Mouse (Mus musculus) forebrain, embryonic 14.5 days (tissue): ENCODE measurements around the gene Klf13. TPM values are rescaled to one million over a fixed set of nuclear protein-coding genes. Genes with fewer than 3 reads are reported as not detected.
A peak's percentile ranks its signal among the peaks of the same experiment; 100 is the strongest.

ENCODE experiments used
- ATAC-seq: fragments of 200-750 bp; cut with Nextera tagmentation; 2 replicates; pipeline ENCODE4 v1.8.0; 2017; ENCODE audit warnings: mild to moderate bottlenecking, moderate library complexity
- DNase-seq: peaks from one replicate; pipeline ENCODE4 v3.0.0-alpha.2; 2015; ENCODE audit warnings: low spot score
- H3K27ac ChIP-seq: fragments of 300-500 bp; sonication (generic); 2 replicates; pipeline ENCODE4 v1.5.1; 2014; ENCODE audit warnings: low read depth, mild to moderate bottlenecking, control low read depth, low read length, moderate library complexity
- H3K27me3 ChIP-seq: fragments of 300-500 bp; sonication (generic); replicated peaks from 2 replicates; pipeline ENCODE4 v1.6.1; 2014; ENCODE audit warnings: low read length, control low read depth, mixed read lengths; ENCODE audit not compliant: control insufficient read depth, insufficient read depth
- H3K36me3 ChIP-seq: fragments of 300-500 bp; sonication (generic); 2 replicates; pipeline ENCODE4 v1.6.1; 2014; ENCODE audit warnings: low read length, control low read depth; ENCODE audit not compliant: control insufficient read depth, insufficient read depth
- H3K4me1 ChIP-seq: fragments of 300-500 bp; sonication (generic); 2 replicates; pipeline ENCODE4 v1.6.1; 2014; ENCODE audit warnings: antibody characterized with exemption, low read length, control low read depth; ENCODE audit not compliant: control insufficient read depth, insufficient read depth
- H3K4me2 ChIP-seq: fragments of 300-500 bp; sonication (generic); 2 replicates; pipeline ENCODE4 v1.6.1; 2014; ENCODE audit warnings: mild to moderate bottlenecking, control low read depth, low read length
- H3K4me3 ChIP-seq: fragments of 300-500 bp; sonication (generic); 2 replicates; pipeline ENCODE4 v1.5.1; 2014; ENCODE audit warnings: low read depth, low read length, control low read depth
- H3K9ac ChIP-seq: fragments of 300-500 bp; sonication (generic); 2 replicates; pipeline ENCODE4 v1.6.1; 2014; ENCODE audit warnings: mild to moderate bottlenecking, low read length, control low read depth, moderate library complexity
- H3K9me3 ChIP-seq: fragments of 300-500 bp; sonication (generic); replicated peaks from 2 replicates; pipeline ENCODE4 v1.6.1; 2016; ENCODE audit warnings: low read length, control low read depth, mixed read lengths; ENCODE audit not compliant: control insufficient read depth
- WGBS: fragments of 180-500 bp; shearing (Covaris S2); extraction: QIAGEN DNeasy Blood & Tissue Kit; methylation state at CpG from one replicate; pipeline ENCODE4 v1.1.7; 2014; 5-methylcytosine and 5-hydroxymethylcytosine counted together
- polyA plus RNA-seq: library from polyadenylated mRNA; unstranded; fragments of >200 nt; fragmentation: Nextera tagmentation; extraction: Ambion mirVana; gene quantifications from 2 replicates; pipeline ENCODE4 v1.2.1, GENCODE M21; 2014

Gene Klf13
- polyA plus RNA-seq, 1 experiment from 2014 or later: 28.2 TPM

DNA sequence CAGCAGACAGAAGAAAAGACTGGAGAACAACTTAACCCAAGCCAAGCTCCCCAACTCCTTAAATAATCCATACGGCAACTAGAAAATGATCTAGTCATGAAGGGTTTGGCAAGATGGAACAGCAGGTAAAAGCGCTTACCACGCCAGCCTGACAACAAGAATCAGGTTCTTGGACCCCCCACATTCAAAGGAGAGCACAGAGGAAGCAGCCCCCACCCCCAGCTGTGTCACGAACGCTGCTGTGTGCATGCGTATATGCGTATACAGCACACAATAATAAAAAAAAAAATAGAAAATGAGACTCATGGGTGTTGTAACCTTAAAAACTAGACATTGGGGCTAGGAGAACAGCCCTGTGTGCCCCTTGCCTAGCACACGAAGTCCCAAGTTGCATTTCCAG is 38.8 kb downstream of the Klf13 start:
- H3K27ac ChIP-seq: no peak overlapping the region
- H3K4me2 ChIP-seq: no peak overlapping the region
- peaks cover 30% of the 10 kb centered on the region for H3K4me1 ChIP-seq
- 88% methylated on average over 8 of the region's 8 CpGs for WGBS
- ATAC-seq (no peak), DNase-seq (no peak)
- no peak overlapping the region for H3K4me3 ChIP-seq
- no peak overlapping the region for H3K9ac ChIP-seq
- H3K9me3 ChIP-seq: no peaks in the 10 kb centered on the region
- H3K27me3 ChIP-seq: no peaks in the 10 kb centered on the region
- H3K36me3 ChIP-seq: no peaks in the 10 kb centered on the region

DNA sequence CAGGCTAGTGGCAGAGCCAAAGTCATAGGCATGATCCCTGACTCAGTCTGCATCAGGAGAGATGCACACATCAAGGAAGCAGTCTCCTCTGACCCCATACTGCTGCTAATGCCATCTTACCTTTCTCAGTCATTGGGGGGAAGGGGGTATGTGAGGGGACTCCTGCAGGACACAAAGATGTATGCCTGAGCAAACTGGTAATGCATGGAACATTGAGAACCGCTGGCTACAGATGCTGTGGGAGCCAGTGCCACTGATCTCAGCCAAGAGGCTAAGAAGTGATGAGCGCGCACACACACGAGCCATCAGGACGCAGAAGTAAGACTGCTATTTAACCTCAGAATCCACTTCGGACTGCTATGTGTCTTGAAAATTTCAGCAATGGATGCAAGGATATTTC is 40.5 kb downstream of the Klf13 start:
- H3K4me1 ChIP-seq: peaks cover 41% of the 10 kb centered on the region
- no peak overlapping the region for H3K4me3 ChIP-seq
- WGBS: 90% methylated on average over 6 of the region's 6 CpGs
- H3K9me3 ChIP-seq: no peaks in the 10 kb centered on the region
- H3K27ac ChIP-seq: no peak overlapping the region
- H3K4me2 ChIP-seq: no peak overlapping the region
- H3K27me3 ChIP-seq: no peaks in the 10 kb centered on the region
- H3K9ac ChIP-seq: no peak overlapping the region
- no peaks in the 10 kb centered on the region for H3K36me3 ChIP-seq
- no peak for DNase-seq
- no peak for ATAC-seq

DNA sequence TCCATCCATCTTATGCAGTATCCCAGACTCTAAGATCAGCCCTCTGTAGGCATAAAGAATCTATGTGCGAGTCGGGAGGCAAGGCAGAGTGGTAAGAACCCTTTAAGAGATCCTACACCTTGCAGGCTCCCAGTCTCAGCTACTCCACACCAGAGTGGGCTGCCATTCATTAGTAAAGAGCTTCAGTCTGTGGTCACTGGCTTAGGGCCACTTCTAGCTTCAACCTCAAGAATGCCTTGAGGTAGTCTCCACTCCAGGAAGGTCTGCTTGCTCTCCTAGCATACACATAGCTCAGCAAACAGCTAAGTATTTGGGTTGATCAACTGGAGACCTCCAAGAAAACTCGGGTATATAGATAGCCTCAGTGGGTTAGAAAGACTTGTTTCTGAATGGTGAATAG is 41.1 kb downstream of the Klf13 start:
- Histone ChIP-seq H3K9ac (no peak overlapping the region), H3K4me2 (peak overlapping the region; percentile 58; the same call in 1 of the 2 replicates)

DNA sequence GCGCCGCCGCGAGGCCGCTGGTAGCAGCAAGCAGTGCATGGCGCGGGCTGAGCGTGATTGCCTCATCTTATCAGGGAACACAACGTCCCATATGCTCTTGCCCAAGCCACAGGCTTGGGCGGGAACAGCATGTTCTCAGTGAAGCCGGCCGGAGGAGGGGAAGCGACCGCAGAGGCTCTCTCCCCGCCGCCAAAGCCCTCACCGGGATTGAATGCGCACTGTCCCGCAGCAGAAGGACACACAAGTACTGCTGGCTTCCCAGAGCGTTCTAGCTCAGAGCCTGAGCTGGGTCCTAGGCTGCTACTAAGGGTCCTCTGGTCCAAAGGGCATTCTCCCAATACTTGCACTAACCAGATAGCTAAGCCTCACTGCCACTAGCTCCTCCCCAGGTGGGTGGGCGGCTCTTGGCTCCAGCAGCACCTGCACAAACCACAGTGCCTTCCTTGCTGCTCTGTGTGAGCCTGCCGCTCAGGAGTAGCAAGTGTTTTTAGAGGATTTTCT is 41.7 kb downstream of the Klf13 start:
- 3% methylated on average over 22 of the region's 22 CpGs for WGBS
- no peaks in the 10 kb centered on the region for H3K27me3 ChIP-seq
- ATAC-seq (peak; percentile 81), DNase-seq (peak; percentile 84)
- H3K27ac ChIP-seq: peak overlapping the region; percentile 27; the same call in 1 of the 2 replicates
- peak overlapping the region; percentile 58 for H3K4me2 ChIP-seq
- no peaks in the 10 kb centered on the region for H3K9me3 ChIP-seq
- peak overlapping the region; percentile 19 for H3K4me3 ChIP-seq
- peak overlapping the region; percentile 60 for H3K9ac ChIP-seq
- H3K36me3 ChIP-seq: no peaks in the 10 kb centered on the region
- peaks cover 41% of the 10 kb centered on the region for H3K4me1 ChIP-seq

More for the DNA sequence above, 41.1 kb downstream of the Klf13 start:
- H3K27ac ChIP-seq: no peak overlapping the region
- peaks cover 42% of the 10 kb centered on the region for H3K4me1 ChIP-seq
- DNase-seq: no peak
- no peak overlapping the region for H3K4me3 ChIP-seq
- no peaks in the 10 kb centered on the region for H3K9me3 ChIP-seq
- H3K36me3 ChIP-seq: no peaks in the 10 kb centered on the region
- no peak for ATAC-seq
- WGBS: 53% methylated on average over 3 of the region's 3 CpGs
- no peaks in the 10 kb centered on the region for H3K27me3 ChIP-seq

DNA sequence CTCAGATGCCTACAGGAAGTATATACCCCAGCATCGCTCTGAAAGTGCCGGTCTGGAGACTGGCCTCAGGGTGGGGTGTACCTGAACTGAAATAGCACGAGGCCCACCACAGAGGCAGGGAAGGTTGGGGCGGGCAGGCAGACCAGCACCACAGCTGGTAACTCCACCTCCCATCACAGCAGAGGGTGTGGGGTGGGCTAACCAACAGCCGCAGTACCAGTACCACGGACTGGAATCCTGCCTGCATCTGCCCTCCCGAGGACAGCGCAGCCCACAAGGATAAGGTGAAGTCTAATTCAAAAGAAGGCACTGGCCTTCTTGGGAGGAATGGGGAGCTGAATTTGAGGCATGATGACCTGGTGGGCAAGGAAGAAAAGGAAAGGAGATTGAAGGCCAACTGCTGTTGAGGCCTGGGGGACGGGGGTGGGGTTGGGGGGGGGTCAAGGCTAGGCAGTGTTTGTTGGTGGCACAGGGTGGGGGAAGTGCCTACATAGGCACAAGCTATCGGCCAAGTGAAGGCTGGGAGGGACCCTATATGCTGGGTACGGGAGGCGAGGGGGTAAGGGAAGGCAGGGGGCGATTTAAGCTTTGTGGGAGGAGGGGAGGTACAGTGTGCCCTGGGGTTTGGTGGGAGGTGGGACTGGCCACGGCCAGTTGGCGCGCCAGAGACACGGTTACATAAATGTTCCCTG is 42.3 kb downstream of the Klf13 start:
- WGBS: 25% methylated on average over 17 of the region's 17 CpGs
- DNase-seq: no peak
- 0 out of 2 replicates have a peak, but pooled peaks cover 1% of the 10 kb centered on the region for H3K36me3 ChIP-seq
- peak overlapping the region; percentile 58 for H3K4me2 ChIP-seq
- H3K9ac ChIP-seq: peak overlapping the region; percentile 60
- H3K9me3 ChIP-seq: no peaks in the 10 kb centered on the region
- ATAC-seq: no peak
- peaks cover 36% of the 10 kb centered on the region for H3K4me1 ChIP-seq
- H3K27me3 ChIP-seq: no peaks in the 10 kb centered on the region
- peak overlapping the region; percentile 19 for H3K4me3 ChIP-seq
- no peak overlapping the region for H3K27ac ChIP-seq

DNA sequence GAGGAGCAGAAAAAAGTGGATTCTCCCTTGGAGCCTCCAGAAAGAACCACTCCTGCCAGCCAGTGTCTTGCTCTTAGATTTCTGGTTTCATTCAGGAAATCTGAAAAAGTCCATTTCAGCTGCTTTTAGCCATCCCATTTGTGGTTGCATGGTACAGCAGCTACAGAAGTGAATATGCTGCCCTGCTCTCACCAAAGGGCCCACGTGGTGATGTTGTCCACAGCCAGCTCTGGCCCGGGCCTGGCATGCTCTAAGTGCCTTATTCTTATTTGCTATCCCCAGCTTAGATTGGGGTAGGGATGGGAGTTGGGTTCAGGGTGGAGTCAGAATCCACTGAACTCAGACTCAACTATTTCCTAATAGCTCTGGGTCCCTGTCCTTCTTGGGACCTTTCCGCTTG is 43.5 kb downstream of the Klf13 start:
- H3K4me1 ChIP-seq: peaks cover 31% of the 10 kb centered on the region
- no peaks in the 10 kb centered on the region for H3K27me3 ChIP-seq
- DNase-seq (no peak), ATAC-seq (no peak)
- H3K9me3 ChIP-seq: no peaks in the 10 kb centered on the region
- no peak overlapping the region for H3K4me2 ChIP-seq
- H3K9ac ChIP-seq: no peak overlapping the region
- peaks cover 12% of the 10 kb centered on the region for H3K36me3 ChIP-seq
- WGBS: 88% methylated on average over 3 of the region's 3 CpGs
- no peak overlapping the region for H3K4me3 ChIP-seq
- no peak overlapping the region for H3K27ac ChIP-seq

DNA sequence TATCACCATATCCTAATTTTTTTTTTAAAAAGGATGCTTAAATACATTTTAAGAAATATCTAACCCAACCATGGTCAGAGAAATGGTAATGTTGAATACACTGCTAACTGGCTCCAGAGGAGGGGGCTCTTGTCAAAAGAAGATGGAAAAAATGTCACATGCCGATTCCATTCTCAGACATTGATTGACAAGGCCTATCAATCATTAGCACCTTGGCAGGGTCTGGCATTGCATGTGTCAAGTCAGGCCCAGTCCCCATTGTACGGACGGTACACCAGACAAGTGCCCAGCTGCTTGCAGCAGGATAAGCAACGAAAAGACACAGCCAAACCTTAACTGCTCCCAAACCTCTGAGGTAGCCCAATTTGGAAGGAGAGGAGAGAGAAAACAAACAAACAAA is 44.1 kb downstream of the Klf13 start:
- Histone ChIP-seq H3K4me3 (no peak overlapping the region), H3K27me3 (no peaks in the 10 kb centered on the region), H3K4me1 (peaks cover 31% of the 10 kb centered on the region), H3K9ac (no peak overlapping the region), H3K27ac (no peak overlapping the region), H3K36me3 (peaks cover 17% of the 10 kb centered on the region), H3K4me2 (no peak overlapping the region), H3K9me3 (no peaks in the 10 kb centered on the region)
- ATAC-seq (no peak), DNase-seq (no peak)
- 57% methylated on average over 4 of the region's 4 CpGs for WGBS

DNA sequence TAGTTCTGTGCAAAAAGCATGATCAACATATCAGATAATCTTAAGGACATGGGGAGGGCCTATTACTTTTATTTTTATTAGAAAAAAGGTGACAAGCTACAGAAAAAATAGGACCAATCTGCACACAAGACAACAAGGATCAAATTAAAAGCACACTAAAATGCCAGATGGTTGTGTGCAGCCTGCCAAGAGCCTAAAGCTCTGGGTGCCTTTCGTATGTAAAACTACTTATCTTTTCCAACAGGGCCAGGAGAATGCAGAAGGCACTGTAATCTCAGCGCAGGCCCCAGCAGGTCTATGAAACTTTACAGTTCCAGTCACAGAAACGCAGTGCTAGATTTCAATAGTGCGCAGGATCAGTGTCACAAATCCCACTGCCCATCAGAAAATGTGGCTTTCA is 45.0 kb downstream of the Klf13 start:
- Histone ChIP-seq H3K4me3 (no peak overlapping the region), H3K36me3 (peaks cover 26% of the 10 kb centered on the region), H3K4me1 (peaks cover 31% of the 10 kb centered on the region), H3K27ac (peak overlapping the region; percentile 80), H3K9ac (peak overlapping the region; percentile 5; the same call in 1 of the 2 replicates), H3K27me3 (no peaks in the 10 kb centered on the region), H3K9me3 (no peaks in the 10 kb centered on the region), H3K4me2 (no peak overlapping the region)
- ATAC-seq (peak; percentile 49), DNase-seq (peak; percentile 80)
- 38% methylated on average over 4 of the region's 4 CpGs for WGBS

DNA sequence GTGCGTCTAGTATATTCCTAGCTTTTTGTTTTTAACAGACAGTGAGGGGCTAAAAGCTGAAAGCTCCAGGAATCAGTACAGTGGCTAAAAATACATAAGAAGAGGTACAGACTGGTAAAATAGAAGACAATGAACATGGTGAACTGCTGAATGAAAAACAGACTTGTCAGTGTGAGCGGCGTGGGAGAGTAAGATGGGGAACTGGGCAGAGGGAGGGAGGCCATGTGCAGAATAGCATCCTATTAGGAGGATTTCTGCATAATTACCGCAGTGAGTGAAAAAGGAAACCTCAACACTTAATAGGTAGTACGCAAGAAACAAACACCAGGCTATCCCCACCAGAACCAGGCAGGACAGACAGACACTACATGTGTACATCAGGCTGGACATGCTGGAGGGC is 45.5 kb downstream of the Klf13 start:
- no peaks in the 10 kb centered on the region for H3K9me3 ChIP-seq
- H3K4me1 ChIP-seq: peaks cover 31% of the 10 kb centered on the region
- H3K4me2 ChIP-seq: 0 out of 2 replicates have a peak overlapping the region, but pooled peaks have one; percentile 7

More for the DNA sequence above, 45.5 kb downstream of the Klf13 start:
- 34% methylated on average over 5 of the region's 5 CpGs for WGBS
- Histone ChIP-seq H3K27me3 (no peaks in the 10 kb centered on the region), H3K27ac (peak overlapping the region; percentile 80), H3K9ac (no peak overlapping the region), H3K4me3 (no peak overlapping the region), H3K36me3 (peaks cover 27% of the 10 kb centered on the region)
- ATAC-seq: peak; percentile 25
- peak; percentile 51 for DNase-seq
